Mouse (Mus musculus): Measurements from ENCODE around the gene Tcf19.

DNA sequence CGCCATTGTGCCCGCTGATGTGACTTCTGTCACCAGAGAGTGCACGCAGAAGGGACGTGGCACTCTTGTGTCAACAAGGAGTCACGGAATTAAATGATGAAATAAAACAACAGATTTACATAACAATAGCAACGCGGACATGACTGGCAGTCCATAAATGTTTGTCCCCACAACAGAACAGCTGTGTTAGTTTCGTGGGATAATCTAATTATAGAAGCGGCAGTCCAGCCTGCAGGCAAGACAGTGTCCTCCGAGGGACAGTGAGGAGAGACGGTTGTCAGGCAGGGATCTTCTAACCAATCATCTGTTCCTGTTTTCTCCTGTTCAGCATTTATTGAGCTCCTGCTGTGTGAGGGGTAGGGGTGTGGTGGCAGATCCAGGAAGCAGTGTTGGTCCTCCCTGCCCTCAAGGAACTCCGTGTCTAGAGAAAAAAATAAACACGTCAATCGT lies 26.8 kb upstream of the Tcf19 start:
- no peak for TF ChIP-seq CTCF (IDR thresholded peaks at IDR 0.05; ENCODE audit: low read depth)
- no peak for TF ChIP-seq EP300 (IDR thresholded peaks at IDR 0.05; ENCODE audit: low read depth)

Data from liver, embryonic 14.5 days (tissue).